Mouse (Mus musculus) lung, adult 2 months (tissue): Measurements from ENCODE around the gene Fgf16.

Source experiments
- CTCF ChIP-seq: fragments of 200-500 bp; IDR thresholded peaks from 2 replicates; pipeline ENCODE4 v1.5.1; 2011; ENCODE audit warnings: mild to moderate bottlenecking, low read length, control low read depth; ENCODE audit not compliant: insufficient read depth
- POLR2A ChIP-seq: fragments of 200-500 bp; IDR thresholded peaks from 2 replicates; pipeline ENCODE4 v1.6.1; 2011; ENCODE audit warnings: low read depth, mild to moderate bottlenecking, control low read depth, low read length, borderline replicate concordance; ENCODE audit errors: extremely low read depth

DNA sequence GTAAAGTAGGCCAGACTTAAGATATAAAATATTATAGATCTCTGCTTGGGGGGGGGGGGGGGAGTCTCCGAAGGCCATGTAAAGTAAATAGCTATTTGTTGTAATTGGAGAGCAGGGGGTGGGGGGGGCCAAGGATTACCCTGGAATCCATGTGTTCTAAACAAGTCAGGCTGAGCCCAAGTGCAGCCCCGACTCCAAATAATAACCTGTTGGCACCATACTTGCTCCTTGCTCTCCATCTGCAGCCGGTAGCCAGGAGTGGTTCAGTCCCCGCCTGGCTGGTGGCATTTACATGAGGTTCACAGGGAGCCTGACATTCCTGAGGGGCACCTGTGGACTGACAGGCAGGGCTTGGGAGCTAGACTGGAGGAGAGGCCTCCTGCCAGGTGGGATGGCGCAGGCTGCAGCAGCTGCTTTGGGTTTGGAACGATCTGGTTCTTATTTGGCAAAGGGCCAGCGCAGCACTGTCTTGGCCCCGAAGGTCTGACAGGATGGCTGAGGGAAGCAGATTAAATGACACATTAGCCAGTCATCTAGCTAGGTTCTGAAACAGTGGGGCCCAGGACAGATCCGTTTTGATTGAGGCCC lies 3.2 kb downstream of the Fgf16 start:
- TF ChIP-seq POLR2A (no peak), CTCF (no peak)
